Mouse (Mus musculus) erythroblast, embryonic 14.5 days (primary cell): ENCODE measurements around the gene Pfdn5. TPM values are rescaled to one million over a fixed set of nuclear protein-coding genes. Genes with fewer than 3 reads are reported as not detected.
"Not testable (repeated sequence)": the region's sequence is repeated elsewhere in the genome, so short reads cannot be mapped to it uniquely, and the experiment has no call there.

Experiments
- H3K27me3 ChIP-seq: 2 replicates; pipeline ENCODE4 v1.6.1; 2012; ENCODE audit warnings: inconsistent platforms; ENCODE audit not compliant: control insufficient read depth
- H3K36me3 ChIP-seq: 2 replicates; pipeline ENCODE4 v1.6.1; 2012; ENCODE audit warnings: mild to moderate bottlenecking, inconsistent platforms; ENCODE audit not compliant: control insufficient read depth
- H3K4me1 ChIP-seq: 2 replicates; pipeline ENCODE4 v1.6.1; 2012; ENCODE audit warnings: inconsistent platforms; ENCODE audit not compliant: control insufficient read depth
- H3K4me3 ChIP-seq: replicated peaks from 2 replicates; pipeline ENCODE3; 2012; ENCODE audit warnings: moderate library complexity, mild to moderate bottlenecking, inconsistent platforms
- H3K9me3 ChIP-seq: 2 replicates; pipeline ENCODE4 v1.6.1; 2012; ENCODE audit warnings: low read length, inconsistent platforms, mixed read lengths; ENCODE audit not compliant: control insufficient read depth
- GATA1 ChIP-seq: IDR thresholded peaks from 2 replicates; pipeline ENCODE4 v1.6.1; 2012; ENCODE audit warnings: low read length, inconsistent platforms, mixed read lengths
- TAL1 ChIP-seq: IDR thresholded peaks from 3 replicates; pipeline ENCODE4 v1.6.1; 2012; ENCODE audit warnings: low read length, inconsistent platforms, mixed read lengths
- polyA plus RNA-seq: library from polyadenylated mRNA; stranded (reverse); fragments of >175 nt; gene quantifications from 2 replicates; pipeline ENCODE4 v1.2.3, GENCODE M21; 2012

Pfdn5 gene
- polyA plus RNA-seq, 1 experiment, result 3.3 TPM

DNA sequence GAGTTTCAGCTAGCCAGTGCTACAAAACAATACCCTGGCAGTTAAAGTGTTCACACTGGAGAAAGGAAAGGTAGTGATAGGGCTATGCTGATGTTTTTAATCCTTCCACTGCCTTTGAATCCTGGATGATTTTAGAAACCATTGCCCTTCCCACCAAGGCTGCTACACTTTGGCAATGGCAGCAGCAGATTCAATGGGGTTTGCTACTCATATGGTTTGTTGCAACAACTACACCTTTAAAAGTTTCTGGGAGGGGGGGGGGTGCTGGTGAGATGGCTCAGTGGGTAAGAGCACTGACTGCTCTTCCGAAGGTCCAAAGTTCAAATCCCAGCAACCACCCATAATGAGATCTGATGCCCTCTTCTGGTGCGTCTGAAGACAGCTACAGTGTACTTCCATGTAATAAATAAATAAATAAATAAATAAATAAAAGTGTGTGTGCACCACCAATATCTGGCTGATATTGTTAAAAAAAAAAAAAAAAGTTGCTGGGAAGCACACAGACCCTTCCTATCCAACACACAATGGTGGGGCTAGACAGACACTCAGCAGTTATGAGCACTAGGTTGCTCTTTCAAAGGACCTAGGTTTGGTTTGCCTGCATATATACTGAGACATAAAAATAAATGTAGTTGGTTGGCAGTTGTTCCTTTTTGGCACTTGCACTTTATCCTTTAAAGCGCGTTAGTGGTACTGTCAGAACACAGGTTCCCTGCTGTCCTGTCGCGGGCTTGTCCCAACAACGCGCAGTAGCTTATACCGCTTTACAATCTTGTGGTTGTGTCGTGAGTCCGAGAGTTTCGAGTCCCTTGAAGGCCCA is 1.1 kb upstream of the Pfdn5 start:
- Histone ChIP-seq H3K4me1 (peaks cover 18% of the 10 kb centered on the region), H3K9me3 (no peaks in the 10 kb centered on the region), H3K36me3 (peaks cover 67% of the 10 kb centered on the region), H3K27me3 (no peaks in the 10 kb centered on the region), H3K4me3 (peak overlapping the region; percentile 75)
- TF ChIP-seq GATA1 (no peak), TAL1 (no peak)

DNA sequence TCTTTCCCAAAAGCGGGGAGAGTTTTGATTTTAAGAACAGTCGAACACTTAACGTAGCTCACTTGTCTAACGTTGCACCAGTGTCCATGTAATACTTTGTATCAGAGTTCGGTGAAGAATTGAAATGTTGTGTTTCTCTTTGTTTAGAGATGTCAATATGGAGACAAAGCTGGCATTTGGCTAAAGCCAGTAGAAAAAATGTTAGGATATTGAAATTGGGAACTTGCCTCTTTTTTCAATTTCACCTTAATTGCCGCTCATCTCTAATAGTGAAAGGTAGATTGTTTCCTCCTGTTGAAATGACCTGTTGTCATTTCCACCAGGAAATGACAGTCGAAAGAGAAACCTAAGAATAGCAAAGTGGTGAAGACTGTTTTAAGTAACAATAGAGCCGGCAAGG is 976 bp downstream of the Pfdn5 start:
- no peaks in the 10 kb centered on the region for H3K27me3 ChIP-seq

DNA sequence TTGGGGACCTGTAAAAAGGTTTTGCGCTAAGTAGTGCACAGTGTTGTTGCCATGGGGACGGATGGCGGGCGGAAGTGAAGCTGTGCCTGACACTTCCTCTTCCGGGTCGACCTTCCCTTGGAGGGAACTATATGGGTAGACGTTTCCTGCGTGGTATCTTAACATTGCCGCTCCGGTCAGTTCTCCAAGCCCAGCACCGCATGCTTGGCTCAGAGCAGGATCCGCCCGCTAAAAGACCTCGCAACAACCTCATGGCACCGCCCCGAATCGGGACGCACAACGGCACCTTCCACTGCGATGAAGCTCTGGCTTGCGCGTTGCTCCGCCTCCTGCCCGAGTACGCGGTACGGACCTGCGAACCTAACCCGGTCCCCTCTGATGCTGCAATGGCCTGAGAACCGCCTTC is 5.7 kb downstream of the Pfdn5 start, which contains the start of gene Myg1:
Myg1 (plus strand) TSS at position 100 of the 406 bp plus-strand sequence.
- peaks cover 74% of the 10 kb centered on the region for H3K36me3 ChIP-seq
- TF ChIP-seq GATA1, result no peak
- no peak for TF ChIP-seq TAL1
- peaks cover 36% of the 10 kb centered on the region for H3K4me1 ChIP-seq
- no peaks in the 10 kb centered on the region for H3K27me3 ChIP-seq
- no peaks in the 10 kb centered on the region for H3K9me3 ChIP-seq
- peak within 1 kb of the TSS; percentile 93 for H3K4me3 ChIP-seq

More for the DNA sequence above, 976 bp downstream of the Pfdn5 start:
- no peaks in the 10 kb centered on the region for H3K9me3 ChIP-seq
- peak overlapping the region; percentile 71 for H3K4me3 ChIP-seq
- H3K4me1 ChIP-seq, result peaks cover 27% of the 10 kb centered on the region
- H3K36me3 ChIP-seq, result peaks cover 63% of the 10 kb centered on the region
- no peak for TF ChIP-seq GATA1
- no peak for TF ChIP-seq TAL1

DNA sequence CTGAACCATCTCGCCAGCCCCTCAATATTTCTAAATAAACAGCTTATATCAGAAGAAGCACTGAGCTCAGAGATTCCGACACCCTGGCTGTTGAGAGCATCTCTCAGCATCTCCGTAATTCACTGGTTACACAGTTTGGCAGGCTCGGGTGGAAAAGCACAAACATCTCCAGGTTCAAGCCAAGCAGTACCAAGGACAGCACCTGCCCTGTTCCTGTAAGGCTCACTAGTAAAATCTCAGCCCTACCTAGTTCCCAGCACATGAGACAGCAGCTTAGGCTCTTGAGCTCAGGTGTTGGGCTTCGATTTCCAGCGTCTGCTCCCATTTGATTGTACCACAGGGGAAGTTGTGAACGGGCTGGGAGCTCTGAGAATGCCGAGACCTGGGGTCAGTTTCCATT is 9.3 kb downstream of the Pfdn5 start:
- no peak for TF ChIP-seq GATA1
- no peak for TF ChIP-seq TAL1
- H3K27me3 ChIP-seq, result no peaks in the 10 kb centered on the region
- H3K9me3 ChIP-seq, result no peaks in the 10 kb centered on the region
- H3K4me3 ChIP-seq, result no peak overlapping the region
- H3K4me1 ChIP-seq, result peaks cover 27% of the 10 kb centered on the region
- peaks cover 88% of the 10 kb centered on the region for H3K36me3 ChIP-seq

DNA sequence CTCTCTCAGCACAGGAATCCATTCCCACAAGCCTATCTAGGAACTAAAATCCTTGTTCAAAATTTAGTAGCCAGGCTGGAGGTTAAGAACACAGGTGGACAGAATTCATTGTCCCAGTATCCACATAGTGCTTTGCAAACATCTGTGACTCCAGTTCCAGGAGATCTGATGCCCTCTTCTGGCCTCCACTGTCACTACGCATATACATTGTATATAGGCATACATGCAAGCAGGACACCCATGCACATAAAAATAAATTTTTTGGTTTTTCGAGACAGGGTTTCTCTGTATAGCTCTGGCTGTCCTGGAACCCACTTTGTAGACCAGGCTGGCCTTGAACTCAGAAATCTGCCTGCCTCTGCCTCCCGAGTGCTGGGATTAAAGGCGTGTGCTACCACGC is 10.0 kb downstream of the Pfdn5 start:
- not testable (repeated sequence) for H3K4me3 ChIP-seq, H3K27me3 ChIP-seq, H3K9me3 ChIP-seq
- peaks cover 27% of the 10 kb centered on the region for H3K4me1 ChIP-seq
- H3K36me3 ChIP-seq, result peaks cover 88% of the 10 kb centered on the region

DNA sequence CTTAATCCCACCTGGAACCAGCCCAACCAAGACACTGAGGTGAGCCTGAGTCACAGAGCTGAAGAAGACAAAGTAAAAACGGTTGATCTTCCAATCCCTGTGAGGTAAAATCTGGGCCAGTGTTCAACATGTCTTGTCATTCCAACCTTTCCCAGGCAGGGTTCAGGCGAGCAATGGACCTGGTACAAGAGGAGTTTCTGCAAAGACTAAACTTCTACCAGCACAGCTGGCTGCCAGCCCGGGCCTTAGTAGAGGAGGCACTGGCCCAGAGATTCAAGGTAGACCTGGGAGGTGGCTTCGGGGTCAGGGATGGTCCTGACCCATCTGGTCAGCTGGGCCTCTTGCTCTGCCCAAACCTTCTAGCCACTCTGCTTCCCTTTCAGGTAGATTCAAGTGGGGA is 11.0 kb downstream of the Pfdn5 start:
- Histone ChIP-seq H3K27me3 (no peaks in the 10 kb centered on the region), H3K4me3 (no peak overlapping the region), H3K36me3 (peaks cover 85% of the 10 kb centered on the region), H3K4me1 (peaks cover 17% of the 10 kb centered on the region), H3K9me3 (no peaks in the 10 kb centered on the region)
- TF ChIP-seq TAL1, result no peak
- TF ChIP-seq GATA1, result no peak

DNA sequence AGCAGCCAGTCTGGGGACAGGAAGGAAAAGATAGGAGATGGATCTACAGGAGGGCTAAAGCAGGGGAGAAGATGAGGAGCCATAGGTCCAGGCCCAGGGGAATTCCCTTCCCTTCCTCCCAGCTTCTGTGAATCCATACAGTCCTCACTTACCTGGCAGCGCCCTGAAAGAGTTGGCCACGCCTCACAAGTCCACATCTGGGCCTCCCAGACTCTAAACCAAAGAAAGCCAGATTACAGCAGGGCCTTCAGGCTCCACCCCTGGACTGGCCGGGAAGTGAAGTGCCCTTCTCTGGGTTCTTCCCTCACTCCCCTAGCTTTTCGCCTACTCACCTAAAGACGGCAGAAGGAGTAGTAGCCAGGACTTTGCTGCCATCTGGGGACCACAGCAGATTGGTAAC is 13.7 kb downstream of the Pfdn5 start:
- no peak for TF ChIP-seq TAL1
- no peak for TF ChIP-seq GATA1
- Histone ChIP-seq H3K36me3 (peaks cover 85% of the 10 kb centered on the region), H3K4me3 (no peak overlapping the region), H3K4me1 (peaks cover 1% of the 10 kb centered on the region; the same call in 1 of the 2 replicates), H3K9me3 (no peaks in the 10 kb centered on the region), H3K27me3 (no peaks in the 10 kb centered on the region)

DNA sequence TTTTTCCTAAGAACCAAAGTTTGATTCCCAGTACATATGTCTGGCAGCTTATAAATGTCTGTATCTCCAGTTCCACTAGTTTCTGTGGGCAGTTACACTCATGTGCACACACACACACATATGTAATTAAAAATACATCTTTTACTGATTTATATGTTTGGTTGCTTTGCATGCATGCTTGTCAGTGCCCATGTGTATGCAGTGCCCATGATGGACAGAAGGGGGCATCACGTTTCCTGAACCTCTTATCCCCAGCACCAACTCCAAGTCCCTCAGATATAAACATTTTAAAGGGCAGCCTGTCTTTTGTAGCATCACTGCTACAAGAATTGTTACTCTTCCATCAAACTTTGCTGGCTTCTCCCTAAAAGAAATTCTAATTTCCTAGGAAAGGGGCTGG is 15.7 kb downstream of the Pfdn5 start:
- Histone ChIP-seq H3K27me3 (no peaks in the 10 kb centered on the region), H3K4me3 (no peak overlapping the region), H3K36me3 (peaks cover 88% of the 10 kb centered on the region), H3K4me1 (peaks cover 8% of the 10 kb centered on the region), H3K9me3 (no peaks in the 10 kb centered on the region)
- TF ChIP-seq TAL1 (no peak), GATA1 (no peak)

DNA sequence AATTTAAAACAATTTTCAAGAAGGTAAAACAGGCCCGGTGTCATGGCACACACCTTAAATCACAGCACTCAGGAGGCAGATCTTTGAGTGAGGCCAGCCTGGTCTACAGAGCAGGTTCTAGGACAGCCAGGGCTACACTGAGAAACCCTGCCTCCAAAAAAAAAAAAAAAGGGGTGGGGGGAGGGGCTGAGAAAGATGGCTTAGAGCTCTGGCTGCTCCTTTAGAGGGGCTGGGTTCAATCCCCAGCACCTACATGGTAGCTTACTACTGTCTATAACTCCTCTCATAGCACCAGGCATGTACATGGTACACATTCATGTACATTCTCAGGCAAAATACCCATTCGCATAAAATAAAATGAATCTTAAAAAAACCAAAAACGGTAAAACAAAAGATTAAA is 18.6 kb downstream of the Pfdn5 start:
- TF ChIP-seq GATA1, result no peak
- no peak for TF ChIP-seq TAL1
- Histone ChIP-seq H3K36me3 (peaks cover 78% of the 10 kb centered on the region), H3K9me3 (no peaks in the 10 kb centered on the region), H3K27me3 (no peaks in the 10 kb centered on the region), H3K4me3 (no peak overlapping the region), H3K4me1 (peaks cover 13% of the 10 kb centered on the region)

DNA sequence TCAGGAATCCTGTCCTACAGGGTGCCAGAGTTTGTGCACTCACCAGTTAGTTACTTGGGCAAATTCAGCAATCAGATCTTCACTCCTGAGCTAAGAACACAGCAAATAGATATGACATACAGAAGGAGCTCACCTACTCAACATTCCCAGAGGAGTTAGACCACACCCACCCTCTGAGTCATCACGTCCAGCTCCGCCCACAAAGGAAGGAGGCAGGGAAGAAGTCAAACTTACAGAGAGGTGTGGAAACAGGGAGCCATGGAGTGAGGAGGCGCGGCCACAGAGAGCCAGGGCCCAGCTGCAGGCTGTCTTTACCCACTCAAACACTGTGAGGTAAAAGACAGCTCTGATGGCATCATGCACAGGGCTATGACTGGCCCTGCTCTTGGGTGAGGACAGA is 20.5 kb downstream of the Pfdn5 start:
- H3K27me3 ChIP-seq, result no peaks in the 10 kb centered on the region
- H3K4me3 ChIP-seq, result no peak overlapping the region
- H3K9me3 ChIP-seq, result no peaks in the 10 kb centered on the region
- TF ChIP-seq TAL1 (no peak), GATA1 (no peak)
- H3K36me3 ChIP-seq, result peaks cover 67% of the 10 kb centered on the region
- H3K4me1 ChIP-seq, result peaks cover 24% of the 10 kb centered on the region
